Mouse (Mus musculus) MEL (cell line): Measurements from ENCODE around the gene Rcan2. TPM values are rescaled to one million over a fixed set of nuclear protein-coding genes. Genes with fewer than 3 reads are reported as not detected.

Experiments used
- DNase-seq: peaks from one replicate; pipeline ENCODE4 v3.0.0; 2011; ENCODE audit warnings: low read depth, low spot score
- H3K27ac ChIP-seq: 2 replicates; pipeline ENCODE4 v1.5.1; 2012; ENCODE audit warnings: low read depth, mild to moderate bottlenecking, control low read depth, low read length, moderate library complexity; ENCODE audit not compliant: control insufficient read depth
- H3K27me3 ChIP-seq, 2 experiments: fragments of 150-350 bp in 1 of 2; sonication (generic) in 1 of 2; 2 replicates each; pipeline ENCODE4 v1.6.1; 2012; ENCODE audit warnings: low read length in 2 of 2, mild to moderate bottlenecking in 2 of 2, improper control_type of control experiment in 1 of 2, moderate library complexity in 1 of 2; ENCODE audit not compliant: insufficient read depth in 2 of 2, control insufficient read depth in 1 of 2
- H3K36me3 ChIP-seq, 2 experiments: 2 replicates each; pipeline ENCODE4 v1.6.1; 2012 to 2014; ENCODE audit warnings: low read length in 2 of 2, improper control_type of control experiment in 1 of 2, inconsistent platforms in 1 of 2, mild to moderate bottlenecking in 1 of 2; ENCODE audit not compliant: insufficient read depth in 2 of 2, control insufficient read depth in 1 of 2
- H3K4me1 ChIP-seq, 2 experiments: fragments of 150-350 bp in 1 of 2; sonication (generic) in 1 of 2; 2 replicates each; pipeline ENCODE4 v1.6.1; 2012; ENCODE audit warnings: low read length in 2 of 2, improper control_type of control experiment in 1 of 2, mild to moderate bottlenecking in 1 of 2; ENCODE audit not compliant: insufficient read depth in 2 of 2, control insufficient read depth in 1 of 2
- H3K4me3 ChIP-seq, 2 experiments: fragments of 150-350 bp in 1 of 2; sonication (generic) in 1 of 2; 2 replicates each; pipeline ENCODE4 v1.5.1; 2012; ENCODE audit warnings: low read depth in 2 of 2, low read length in 2 of 2, mild to moderate bottlenecking in 2 of 2, moderate library complexity in 2 of 2, control low read depth in 1 of 2, improper control_type of control experiment in 1 of 2; ENCODE audit not compliant: control insufficient read depth in 1 of 2, insufficient read depth in 1 of 2
- H3K79me2 ChIP-seq: 2 replicates; pipeline ENCODE4 v1.6.1; 2012; ENCODE audit warnings: mild to moderate bottlenecking, low read length, moderate library complexity; ENCODE audit not compliant: control insufficient read depth, poor library complexity, insufficient read depth
- H3K9ac ChIP-seq: 2 replicates; pipeline ENCODE4 v1.6.1; 2012; ENCODE audit warnings: low read depth, mild to moderate bottlenecking, control low read depth, low read length, moderate library complexity; ENCODE audit not compliant: control insufficient read depth, poor library complexity, severe bottlenecking
- H3K9me3 ChIP-seq: fragments of 150-350 bp; sonication (generic); replicated peaks from 2 replicates; pipeline ENCODE4 v1.6.1; 2012; ENCODE audit warnings: mild to moderate bottlenecking, low read length, improper control_type of control experiment, moderate library complexity; ENCODE audit not compliant: insufficient read depth
- BHLHE40 ChIP-seq: IDR thresholded peaks from 2 replicates; pipeline ENCODE4 v1.6.1; 2012; ENCODE audit warnings: low read depth, mild to moderate bottlenecking, inconsistent platforms, low read length, improper control_type of control experiment, borderline replicate concordance
- CHD1 ChIP-seq: IDR thresholded peaks from 2 replicates; pipeline ENCODE4 v1.6.1; 2012; ENCODE audit warnings: low read depth, mild to moderate bottlenecking, inconsistent platforms, low read length, improper control_type of control experiment
- CTCF ChIP-seq, 3 experiments: IDR thresholded peaks in 2 of 3; conservative IDR thresholded peaks in 1 of 3; 2 replicates each; pipeline ENCODE4 v1.5.1; 2011 to 2012; ENCODE audit warnings: low read length in 3 of 3, low read depth in 2 of 3, mild to moderate bottlenecking in 2 of 3, improper control_type of control experiment in 1 of 3, inconsistent platforms in 1 of 3, mixed read lengths in 1 of 3, moderate library complexity in 1 of 3; ENCODE audit not compliant: control insufficient read depth in 1 of 3, insufficient read depth in 1 of 3, poor library complexity in 1 of 3, severe bottlenecking in 1 of 3
- E2F4 ChIP-seq: IDR thresholded peaks from 2 replicates; pipeline ENCODE4 v1.6.1; 2011; ENCODE audit warnings: low read depth, low read length, improper control_type of control experiment, borderline replicate concordance
- GABPA ChIP-seq: IDR thresholded peaks from 2 replicates; pipeline ENCODE4 v1.6.1; 2012; ENCODE audit warnings: low read depth, mild to moderate bottlenecking, inconsistent platforms, low read length, improper control_type of control experiment, moderate library complexity
- HCFC1 ChIP-seq: IDR thresholded peaks from 2 replicates; pipeline ENCODE4 v1.6.1; 2012; ENCODE audit warnings: low read depth, mild to moderate bottlenecking, inconsistent platforms, low read length, improper control_type of control experiment, moderate library complexity
- JUND ChIP-seq: IDR thresholded peaks from 2 replicates; pipeline ENCODE4 v1.6.1; 2011; ENCODE audit warnings: low read depth, mild to moderate bottlenecking, improper control_type of control experiment, low read length
- KAT2A ChIP-seq: conservative IDR thresholded peaks from 2 replicates; pipeline ENCODE4 v1.6.1; 2012; ENCODE audit warnings: low read depth, low read length, improper control_type of control experiment, inconsistent platforms
- MAFK ChIP-seq: IDR thresholded peaks from 2 replicates; pipeline ENCODE4 v1.6.1; 2011; ENCODE audit warnings: low read depth, mild to moderate bottlenecking, low read length, improper control_type of control experiment, borderline replicate concordance
- MEF2A ChIP-seq: IDR thresholded peaks from 2 replicates; pipeline ENCODE4 v1.6.1; 2014; ENCODE audit warnings: low read depth, mild to moderate bottlenecking, inconsistent platforms, low read length, improper control_type of control experiment; ENCODE audit not compliant: poor library complexity, insufficient replicate concordance, severe bottlenecking; ENCODE audit errors: extremely low read depth
- MXI1 ChIP-seq: IDR thresholded peaks from 2 replicates; pipeline ENCODE4 v1.6.1; 2011; ENCODE audit warnings: mild to moderate bottlenecking, low read depth, low read length, improper control_type of control experiment
- NRF1 ChIP-seq: IDR thresholded peaks from 2 replicates; pipeline ENCODE4 v1.6.1; 2014; ENCODE audit warnings: low read depth, mild to moderate bottlenecking, inconsistent platforms, low read length, improper control_type of control experiment, moderate library complexity; ENCODE audit not compliant: poor library complexity, insufficient read depth, severe bottlenecking
- POLR2A ChIP-seq, 2 experiments: IDR thresholded peaks; 2 replicates each; pipeline ENCODE4 v1.6.1; 2011 to 2012; ENCODE audit warnings: low read length in 2 of 2, mild to moderate bottlenecking in 2 of 2, control low read depth in 1 of 2, improper control_type of control experiment in 1 of 2, low read depth in 1 of 2, moderate library complexity in 1 of 2; ENCODE audit not compliant: control insufficient read depth in 1 of 2, insufficient read depth in 1 of 2, poor library complexity in 1 of 2
- POLR2AphosphoS2 ChIP-seq: IDR thresholded peaks from 2 replicates; pipeline ENCODE4 v1.6.1; 2011; ENCODE audit warnings: low read length, improper control_type of control experiment
- POLR2AphosphoS5 ChIP-seq: IDR thresholded peaks from 2 replicates; pipeline ENCODE4 v1.6.1; 2012; ENCODE audit warnings: low read depth, borderline replicate concordance, mild to moderate bottlenecking, inconsistent platforms, low read length, moderate library complexity, mixed read lengths
- TAL1 ChIP-seq: IDR thresholded peaks from 2 replicates; pipeline ENCODE4 v1.6.1; 2012; ENCODE audit warnings: mild to moderate bottlenecking, inconsistent platforms, low read length, moderate library complexity, mixed read lengths
- TCF12 ChIP-seq: IDR thresholded peaks from 2 replicates; pipeline ENCODE4 v1.6.1; 2014; ENCODE audit warnings: low read depth, mild to moderate bottlenecking, inconsistent platforms, low read length, improper control_type of control experiment, moderate library complexity
- UBTF ChIP-seq: IDR thresholded peaks from 2 replicates; pipeline ENCODE4 v1.6.1; 2012; ENCODE audit warnings: low read depth, mild to moderate bottlenecking, inconsistent platforms, low read length, improper control_type of control experiment, moderate library complexity, borderline replicate concordance; ENCODE audit not compliant: insufficient read depth
- ZMIZ1 ChIP-seq: IDR thresholded peaks from 2 replicates; pipeline ENCODE4 v1.6.1; 2012; ENCODE audit warnings: low read depth, mild to moderate bottlenecking, inconsistent platforms, low read length, improper control_type of control experiment, moderate library complexity
- ZNF384 ChIP-seq: IDR thresholded peaks from 2 replicates; pipeline ENCODE4 v1.6.1; 2012; ENCODE audit warnings: low read depth, mild to moderate bottlenecking, inconsistent platforms, low read length, improper control_type of control experiment
- polyA plus RNA-seq, 2 experiments: library from polyadenylated mRNA; stranded (reverse) in 1 of 2; unstranded in 1 of 2; fragments of >175 nt in 1 of 2; fragments of >200 nt in 1 of 2; gene quantifications; 2 replicates each; pipeline versions ENCODE4 v1.2.1 to v1.2.4; 2012; ENCODE audit warnings: low replicate concordance in 2 of 2, low read depth in 1 of 2; ENCODE audit not compliant: insufficient read length in 2 of 2, insufficient read depth in 1 of 2, missing spikeins in 1 of 2
- total RNA-seq: library from RNA; depleted of rRNA; stranded (reverse); fragments of 300-350 nt; gene quantifications from 2 replicates; pipeline ENCODE4 v1.2.3, GENCODE M21; 2012

Gene Rcan2
- total and polyA plus RNA-seq, 3 experiments, result 0.52 TPM; not detected in 2

- TF ChIP-seq JUND, result no peak
- TF ChIP-seq HCFC1, result no peak
- no peak for TF ChIP-seq ZMIZ1
- 0 out of 2 replicates have a peak, but pooled peaks have one; percentile 32 for TF ChIP-seq GABPA
- TF ChIP-seq CTCF (IDR thresholded peaks at IDR 0.05 in 2 of 3, conservative IDR thresholded peaks at IDR 0.05 in 1 of 3; ENCODE audit: control insufficient read depth in 1 of 3, insufficient read depth in 1 of 3, low read depth in 2 of 3, low read length in 3 of 3, poor library complexity in 1 of 3, severe bottlenecking in 1 of 3), result no peak
- peak; percentile 83 for TF ChIP-seq BHLHE40
- peak; percentile 86 for TF ChIP-seq TAL1
- no peak for TF ChIP-seq MEF2A
Observed at GRCm38 (mm10) chr17:43997514-43997913, 196.4 kb downstream of the Rcan2 start (continued).

DNA sequence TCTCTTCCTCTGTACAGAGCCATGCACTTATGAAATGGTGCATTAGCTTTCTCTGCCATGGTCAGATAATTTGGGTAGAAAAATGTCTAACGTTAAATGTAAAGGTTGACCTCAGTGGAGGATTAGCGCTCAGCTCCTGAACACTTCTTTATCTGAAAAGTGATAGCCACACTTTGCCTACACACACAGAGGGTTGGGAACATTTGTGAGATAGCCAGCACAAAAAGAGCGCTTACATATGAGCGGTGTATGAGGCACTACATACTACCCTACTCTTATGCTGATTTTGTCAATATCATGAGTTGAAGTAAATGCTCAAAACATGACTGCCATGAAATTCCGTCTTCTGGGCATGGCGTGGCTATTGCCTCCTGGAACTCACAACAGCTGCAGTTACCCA is 196.9 kb downstream of the Rcan2 start:
- Histone ChIP-seq H3K27me3 (no peaks in the 10 kb centered on the region), H3K27ac (peak overlapping the region; percentile 78), H3K9ac (peak overlapping the region; percentile 8; the same call in 1 of the 2 replicates), H3K4me1 (peaks cover 3 to 8% of the 10 kb centered on the region in 2 experiments), H3K79me2 (no peaks in the 10 kb centered on the region), H3K36me3 (peaks cover 0 to 13% of the 10 kb centered on the region in 2 experiments; a peak in 2 of 4 replicates), H3K9me3 (no peaks in the 10 kb centered on the region), H3K4me3 (peak overlapping the region in 1 of 2 experiments; percentile 5; a peak in 1 of 4 replicates)
- DNase-seq, result no peak
- TF ChIP-seq ZMIZ1, result no peak
- no peak for TF ChIP-seq ZNF384

GRCm38 (mm10) chr17:44004401-44004800 is 203.2 kb downstream of the Rcan2 start:
- no peaks in the 10 kb centered on the region for H3K27me3 ChIP-seq
- no peaks in the 10 kb centered on the region for H3K36me3 ChIP-seq
- no peak overlapping the region for H3K4me3 ChIP-seq
- no peak overlapping the region for H3K27ac ChIP-seq
- H3K9ac ChIP-seq, result no peak overlapping the region
- TF ChIP-seq TCF12 (no peak), POLR2A (IDR thresholded peaks at IDR 0.05; ENCODE audit: control insufficient read depth in 1 of 2, insufficient read depth in 1 of 2, low read depth in 1 of 2, low read length in 2 of 2, poor library complexity in 1 of 2) (no peak), HCFC1 (no peak), KAT2A (no peak), TAL1 (no peak), POLR2AphosphoS2 (no peak), MXI1 (no peak), UBTF (no peak), E2F4 (no peak), NRF1 (no peak), MAFK (no peak), POLR2AphosphoS5 (no peak), CHD1 (no peak)
- H3K79me2 ChIP-seq, result no peaks in the 10 kb centered on the region
- H3K4me1 ChIP-seq, result no peaks in the 10 kb centered on the region
- no peak for DNase-seq
- no peaks in the 10 kb centered on the region for H3K9me3 ChIP-seq
